Mouse (Mus musculus): ENCODE measurements around the gene Paox. TPM values are rescaled to one million over a fixed set of nuclear protein-coding genes. Genes with fewer than 3 reads are reported as not detected.

Paox gene
- 3.8 and 5.0 TPM in 2 replicates for polyA plus RNA-seq (2012; rRNA removed)

GRCm38 (mm10) chr7:140115583-140116328, at the start of gene Paox:
TSS of gene Paox (plus strand) at chr7:140115799.

GRCm38 (mm10) chr7:140082242-140082678, 33.3 kb upstream of the Paox start, which contains the start of gene Caly:
TSS of gene Caly (minus strand) at chr7:140082548.

GRCm38 (mm10) chr7:140092924-140093528, 22.6 kb upstream of the Paox start, which contains the start of gene Prap1:
TSS of gene Prap1 (plus strand) at chr7:140093395.

GRCm38 (mm10) chr7:140101993-140102860, 13.4 kb upstream of the Paox start, which contains the start of gene Fuom:
TSS of gene Fuom (minus strand) at chr7:140102441.

GRCm38 (mm10) chr7:140116329-140117054, 893 bp downstream of the Paox start, which contains the start of gene Echs1:
TSS of gene Echs1 (minus strand) at chr7:140116476.

GRCm38 (mm10) chr7:140137135-140138020, 21.8 kb downstream of the Paox start, which contains the start of gene Mtg1:
TSS of gene Mtg1 (plus strand) at chr7:140137564.

GRCm38 (mm10) chr7:140154218-140154927, 38.8 kb downstream of the Paox start, which contains the start of gene Sprn:
TSS of gene Sprn (minus strand) at chr7:140154877.

GRCm38 (mm10) chr7:140164664-140165063, 49.1 kb downstream of the Paox start, which contains the start of gene Olfr522:
TSS of gene Olfr522 (minus strand) at chr7:140164764.

GRCm38 (mm10) chr7:140172936-140173335, 57.3 kb downstream of the Paox start, which contains the start of gene Olfr523:
TSS of gene Olfr523 (plus strand) at chr7:140173217.

Other genes starting within 250 kb of the Paox start
- gene Kndc1, start 221.1 kb upstream of the Paox start, polyA plus RNA-seq (2012; rRNA removed) = 0.01 TPM in 1 of 2 replicates, not detected in the other
- not detected in 2 replicates for gene Utf1, start 172.0 kb upstream of the Paox start, polyA plus RNA-seq (2012; rRNA removed)
- gene 6430531B16Rik, start 137.0 kb upstream of the Paox start, polyA plus RNA-seq (2012; rRNA removed) = 0.03 TPM in 1 of 2 replicates, not detected in the other
- gene Adam8, start 123.2 kb upstream of the Paox start, polyA plus RNA-seq (2012; rRNA removed) = 0.55 and 1.0 TPM in 2 replicates
- 23.6 and 26.6 TPM in 2 replicates for gene Zfp511, start 79.4 kb upstream of the Paox start, polyA plus RNA-seq (2012; rRNA removed)
- 17.6 and 20.5 TPM in 2 replicates for gene Tubgcp2, start 79.1 kb upstream of the Paox start, polyA plus RNA-seq (2012; rRNA removed)
- gene Msx3, start 66.7 kb upstream of the Paox start, polyA plus RNA-seq (2012; rRNA removed) = not detected in 2 replicates
- gene Caly, start 33.3 kb upstream of the Paox start, polyA plus RNA-seq (2012; rRNA removed) = 0.02 and 0.03 TPM in 2 replicates
- 0.25 and 0.39 TPM in 2 replicates for gene Prap1, start 22.4 kb upstream of the Paox start, polyA plus RNA-seq (2012; rRNA removed)
- 5.6 and 7.5 TPM in 2 replicates for gene Fuom, start 13.4 kb upstream of the Paox start, polyA plus RNA-seq (2012; rRNA removed)
- gene Echs1, start 677 bp downstream of the Paox start, polyA plus RNA-seq (2012; rRNA removed) = 42.5 and 51.9 TPM in 2 replicates
- 15.6 and 15.9 TPM in 2 replicates for gene Mtg1, start 21.8 kb downstream of the Paox start, polyA plus RNA-seq (2012; rRNA removed)
- gene Sprn, start 39.1 kb downstream of the Paox start, polyA plus RNA-seq (2012; rRNA removed) = 0.01 TPM in 2 replicates
- gene Olfr522, start 49.0 kb downstream of the Paox start, polyA plus RNA-seq (2012; rRNA removed) = not detected in 2 replicates
- not detected in 2 replicates for gene Olfr523, start 57.4 kb downstream of the Paox start, polyA plus RNA-seq (2012; rRNA removed)
- not detected in 2 replicates for gene Olfr524, start 90.2 kb downstream of the Paox start, polyA plus RNA-seq (2012; rRNA removed)
- gene Cd163l1, start 102.5 kb downstream of the Paox start, polyA plus RNA-seq (2012; rRNA removed) = 0.05 and 0.07 TPM in 2 replicates
- 0.01 TPM in 1 of 2 replicates, not detected in the other for gene 5830411N06Rik, start 131.5 kb downstream of the Paox start, polyA plus RNA-seq (2012; rRNA removed)
- not detected in 2 replicates for gene Olfr525, start 205.1 kb downstream of the Paox start, polyA plus RNA-seq (2012; rRNA removed)
- gene Olfr527, start 218.2 kb downstream of the Paox start, polyA plus RNA-seq (2012; rRNA removed) = not detected in 2 replicates
- gene Olfr60, start 245.9 kb downstream of the Paox start, polyA plus RNA-seq (2012; rRNA removed) = not detected in 2 replicates

Measured in liver, embryonic 14 days (tissue).